Mouse (Mus musculus) neural tube, embryonic 11.5 days (tissue): ENCODE measurements around the gene Cd164l2. TPM values are rescaled to one million over a fixed set of nuclear protein-coding genes. Genes with fewer than 3 reads are reported as not detected.

ENCODE experiments used
- ATAC-seq: fragments of 200-750 bp; cut with Nextera tagmentation; 2 replicates; pipeline ENCODE4 v1.8.0; 2017; ENCODE audit warnings: moderate number of reproducible peaks, mild to moderate bottlenecking, moderate TSS enrichment, moderate library complexity; ENCODE audit not compliant: insufficient read depth, low FRiP score, low TSS enrichment
- DNase-seq: peaks from one replicate; pipeline ENCODE4 v3.0.0-alpha.2; 2015; ENCODE audit warnings: low spot score
- H3K27ac ChIP-seq: fragments of 300-500 bp; sonication (generic); 2 replicates; pipeline ENCODE4 v1.5.1; 2014; ENCODE audit warnings: low read depth, mild to moderate bottlenecking, low read length
- H3K27me3 ChIP-seq: fragments of 300-500 bp; sonication (generic); 2 replicates; pipeline ENCODE4 v1.6.1; 2014; ENCODE audit warnings: mild to moderate bottlenecking, low read length, mixed read lengths; ENCODE audit not compliant: control insufficient read depth, insufficient read depth
- H3K36me3 ChIP-seq: fragments of 300-500 bp; sonication (generic); 2 replicates; pipeline ENCODE4 v1.6.1; 2014; ENCODE audit warnings: mild to moderate bottlenecking, low read length, moderate library complexity, mixed read lengths; ENCODE audit not compliant: control insufficient read depth, insufficient read depth
- H3K4me1 ChIP-seq: fragments of 300-500 bp; sonication (generic); 2 replicates; pipeline ENCODE4 v1.6.1; 2014; ENCODE audit warnings: low read length, mixed read lengths; ENCODE audit not compliant: control insufficient read depth, insufficient read depth
- H3K4me2 ChIP-seq: fragments of 300-500 bp; sonication (generic); 2 replicates; pipeline ENCODE4 v1.6.1; 2014; ENCODE audit warnings: low read depth, mild to moderate bottlenecking, moderate library complexity
- H3K4me3 ChIP-seq: fragments of 300-500 bp; sonication (generic); 2 replicates; pipeline ENCODE4 v1.5.1; 2014; ENCODE audit warnings: low read depth, low read length
- H3K9ac ChIP-seq: fragments of 300-500 bp; sonication (generic); 2 replicates; pipeline ENCODE4 v1.6.1; 2014; ENCODE audit warnings: mild to moderate bottlenecking, low read length
- H3K9me3 ChIP-seq: fragments of 300-500 bp; sonication (generic); 2 replicates; pipeline ENCODE4 v1.6.1; 2016; ENCODE audit warnings: low read length; ENCODE audit not compliant: control insufficient read depth
- WGBS: fragments of 180-500 bp; shearing (Covaris S2); extraction: QIAGEN DNeasy Blood & Tissue Kit; methylation state at CpG from one replicate; pipeline ENCODE4 v1.1.7; 2014; 5-methylcytosine and 5-hydroxymethylcytosine counted together
- microRNA-seq: library from miRNA; unstranded; fragments of <30 nt; microRNA quantifications from one replicate; pipeline ENCODE4, GENCODE M21; 2016
- polyA plus RNA-seq: library from polyadenylated mRNA; unstranded; fragments of >200 nt; fragmentation: Nextera tagmentation; extraction: Ambion mirVana; gene quantifications from 2 replicates; pipeline ENCODE4 v1.2.1, GENCODE M21; 2014

Cd164l2 gene
- polyA plus RNA-seq, 1 experiment from 2014 or later, result 0.32 TPM

DNA sequence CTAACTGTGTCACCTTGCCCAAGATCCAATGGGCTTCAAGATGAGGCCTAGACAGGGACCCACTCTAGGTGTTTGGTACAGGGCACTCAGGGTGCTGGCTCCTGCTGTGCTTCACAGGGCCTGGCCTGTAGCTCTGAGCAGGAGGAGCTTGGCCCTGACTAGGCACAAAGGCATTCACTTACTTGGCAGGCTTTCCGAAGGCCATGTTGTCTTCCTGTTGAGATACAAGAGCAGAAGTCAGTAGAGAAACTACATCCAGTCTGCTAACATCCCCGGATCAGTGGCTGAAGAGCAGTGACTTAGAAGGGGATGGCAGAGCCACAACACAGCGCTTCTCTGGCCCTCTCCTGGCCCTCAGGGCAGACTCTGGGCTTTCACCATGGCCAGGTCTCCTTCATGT is 57.7 kb downstream of the Cd164l2 start:
- 93% methylated on average over 3 of the region's 3 CpGs for WGBS
- peaks cover 36% of the 10 kb centered on the region for H3K36me3 ChIP-seq
- no peak overlapping the region for H3K4me2 ChIP-seq
- no peaks in the 10 kb centered on the region for H3K9me3 ChIP-seq
- DNase-seq (no peak), ATAC-seq (no peak)
- no peak overlapping the region for H3K4me3 ChIP-seq
- no peaks in the 10 kb centered on the region for H3K27me3 ChIP-seq
- no peak overlapping the region for H3K27ac ChIP-seq
- H3K4me1 ChIP-seq, result no peaks in the 10 kb centered on the region
- H3K9ac ChIP-seq, result no peak overlapping the region

DNA sequence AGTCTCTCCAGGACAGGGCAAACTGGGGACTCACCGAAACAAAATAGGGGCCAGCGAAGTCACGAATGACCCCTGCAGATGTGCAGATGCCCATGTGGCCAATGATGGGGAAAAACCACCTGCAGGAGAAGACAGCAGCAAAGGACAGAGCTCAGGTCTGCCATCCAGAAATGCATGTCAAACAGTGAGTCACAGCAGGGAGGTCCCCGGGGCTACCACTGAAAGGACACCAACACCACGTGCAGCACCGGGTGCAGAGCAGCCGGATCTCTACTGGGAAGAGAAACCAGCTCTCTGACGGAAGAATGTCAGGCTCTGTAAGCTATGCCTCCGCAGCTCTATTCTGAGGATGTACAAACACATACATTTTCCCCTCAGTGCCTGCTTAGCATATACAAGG is 59.0 kb downstream of the Cd164l2 start:
- peaks cover under 1% of the 10 kb centered on the region; the same call in 1 of the 2 replicates for H3K4me1 ChIP-seq
- no peak for ATAC-seq
- H3K9me3 ChIP-seq, result no peaks in the 10 kb centered on the region
- H3K36me3 ChIP-seq, result peaks cover 25% of the 10 kb centered on the region
- no peaks in the 10 kb centered on the region for H3K27me3 ChIP-seq
- no peak overlapping the region for H3K9ac ChIP-seq
- 94% methylated on average over 9 of the region's 9 CpGs for WGBS
- H3K4me2 ChIP-seq, result no peak overlapping the region
- H3K27ac ChIP-seq, result no peak overlapping the region
- H3K4me3 ChIP-seq, result no peak overlapping the region
- DNase-seq, result no peak

Small RNA genes within 50 kb of the gene (microRNA-seq; reads per million reads assigned to microRNA genes)
- 1.0 reads per million for gene Mir7017

Other genes with a start within 250 kb of the Cd164l2 start
- gene Fgr, start 238.0 kb upstream of the Cd164l2 start, polyA plus RNA-seq, result 0.09 and 0.24 TPM in 2 replicates
- gene Ahdc1, start 200.9 kb upstream of the Cd164l2 start, polyA plus RNA-seq, result 6.1 and 7.2 TPM in 2 replicates
- gene Wasf2, start 81.6 kb upstream of the Cd164l2 start, polyA plus RNA-seq, result 33.0 and 39.0 TPM in 2 replicates
- gene Gpr3, start 405 bp downstream of the Cd164l2 start, polyA plus RNA-seq, result 0.45 and 0.49 TPM in 2 replicates
- 1.5 and 2.7 TPM in 2 replicates for gene Map3k6, start 28.7 kb downstream of the Cd164l2 start, polyA plus RNA-seq
- 1.2 and 1.4 TPM in 2 replicates for gene Sytl1, start 51.0 kb downstream of the Cd164l2 start, polyA plus RNA-seq
- gene Tmem222, start 65.7 kb downstream of the Cd164l2 start, polyA plus RNA-seq, result 79.0 and 91.0 TPM in 2 replicates
- 26.4 and 27.0 TPM in 2 replicates for gene Wdtc1, start 141.3 kb downstream of the Cd164l2 start, polyA plus RNA-seq
- 6.9 TPM in 2 replicates for gene Slc9a1, start 157.6 kb downstream of the Cd164l2 start, polyA plus RNA-seq